ENCODE assay signal across 8 mouse cellular contexts in genomic region chr3:52974674-52975556, GRCm38 (mm10). TPM values are rescaled to one million over a fixed set of nuclear protein-coding genes. Genes with fewer than 3 reads are reported as not detected.
A peak's percentile ranks its signal among the peaks of the same experiment; 100 is the strongest.
DNase-seq lines count a peak whose midpoint lies in the region; ATAC-seq and TF ChIP-seq lines count a peak whose summit lies in the region.

No protein-coding gene starts in this region.

- H3K4me2 ChIP-seq in forebrain, embryonic 16.5 days (ENCODE audit: low read length), result no peak overlapping the region

- peak; percentile 46 for DNase-seq in MEL (ENCODE audit: low read depth, low spot score)
- peak; percentile 66 for DNase-seq in cerebellum, adult 11 months
- DNase-seq in layer of hippocampus, postnatal 36 days, result peak; percentile 64 to 68
- DNase-seq in lung, postnatal 4 days, result peak; percentile 80 to 85
- DNase-seq in right cerebral cortex, postnatal 10 days (ENCODE audit: low spot score in 2 of 2), result peak; percentile 70 to 78
- DNase-seq in urinary bladder, postnatal 14 days (ENCODE audit: low spot score), result peak; percentile 77

- peak; percentile 78 for ATAC-seq in forebrain, embryonic 16.5 days
- peak; percentile 74 to 85 for ATAC-seq in hematopoietic stem cell, adult 5-6 weeks (replicated peaks in 1 of 2; ENCODE audit: insufficient read depth in 1 of 2, low FRiP score in 2 of 2, low TSS enrichment in 1 of 2, low read depth in 1 of 2, poor library complexity in 2 of 2, severe bottlenecking in 2 of 2)

- no peaks in the 10 kb centered on the region for H3K36me3 ChIP-seq in MEL (ENCODE audit: control insufficient read depth in 1 of 2, insufficient read depth in 2 of 2, low read length in 2 of 2)
- no peaks in the 10 kb centered on the region for H3K36me3 ChIP-seq in forebrain, embryonic 16.5 days (ENCODE audit: control insufficient read depth, insufficient read depth)

- TF ChIP-seq EP300 in MEL (IDR thresholded peaks at IDR 0.05; ENCODE audit: low read depth in 1 of 2, low read length in 2 of 2), result no peak

- H3K9ac ChIP-seq in MEL (ENCODE audit: control insufficient read depth, low read depth, low read length, poor library complexity, severe bottlenecking), result no peak overlapping the region
- no peak overlapping the region for H3K9ac ChIP-seq in forebrain, embryonic 16.5 days (replicated peaks; ENCODE audit: low read depth, low read length)

- no peak overlapping the region for H3K4me3 ChIP-seq in MEL (ENCODE audit: control insufficient read depth in 1 of 2, insufficient read depth in 1 of 2, low read depth in 2 of 2, low read length in 2 of 2)
- no peak overlapping the region for H3K4me3 ChIP-seq in forebrain, embryonic 16.5 days (replicated peaks; ENCODE audit: low read length)

- no peaks in the 10 kb centered on the region; a peak in 1 of 4 replicates for H3K27me3 ChIP-seq in MEL (ENCODE audit: control insufficient read depth in 1 of 2, insufficient read depth in 2 of 2, low read length in 2 of 2)
- H3K27me3 ChIP-seq in forebrain, embryonic 16.5 days (replicated peaks; ENCODE audit: control insufficient read depth, insufficient read depth, low read length), result no peaks in the 10 kb centered on the region

- TF ChIP-seq POLR2A in MEL (IDR thresholded peaks at IDR 0.05; ENCODE audit: control insufficient read depth in 1 of 2, insufficient read depth in 1 of 2, low read depth in 1 of 2, low read length in 2 of 2, poor library complexity in 1 of 2), result no peak

- H3K9me3 ChIP-seq in MEL (replicated peaks; ENCODE audit: insufficient read depth, low read length), result no peaks in the 10 kb centered on the region
- no peaks in the 10 kb centered on the region for H3K9me3 ChIP-seq in forebrain, embryonic 16.5 days (ENCODE audit: control insufficient read depth, low read length)

- peak; percentile 21 to 70 (median 63); a peak in 5 of 6 replicates for TF ChIP-seq CTCF in MEL (IDR thresholded peaks at IDR 0.05 in 2 of 3, conservative IDR thresholded peaks at IDR 0.05 in 1 of 3; ENCODE audit: control insufficient read depth in 1 of 3, insufficient read depth in 1 of 3, low read depth in 2 of 3, low read length in 3 of 3, poor library complexity in 1 of 3, severe bottlenecking in 1 of 3)

- no peaks in the 10 kb centered on the region; a peak in 1 of 4 replicates for H3K4me1 ChIP-seq in MEL (ENCODE audit: control insufficient read depth in 1 of 2, insufficient read depth in 2 of 2, low read length in 2 of 2)
- peaks cover 6% of the 10 kb centered on the region; the same call in 1 of the 2 replicates for H3K4me1 ChIP-seq in forebrain, embryonic 16.5 days (replicated peaks; ENCODE audit: control insufficient read depth, insufficient read depth, low read length)

- H3K79me2 ChIP-seq in MEL (ENCODE audit: control insufficient read depth, insufficient read depth, low read length, poor library complexity), result no peaks in the 10 kb centered on the region

- WGBS in forebrain, embryonic 16.5 days, result 40% methylated on average over 15 of the region's 15 CpGs

- H3K27ac ChIP-seq in MEL (ENCODE audit: control insufficient read depth, low read depth, low read length), result no peak overlapping the region
- H3K27ac ChIP-seq in forebrain, embryonic 16.5 days (ENCODE audit: low read length), result no peak overlapping the region

- TF ChIP-seq RAD21 in MEL (IDR thresholded peaks at IDR 0.05; ENCODE audit: low read depth, low read length), result peak; percentile 38

TF ChIP-seq in MEL, 35 proteins besides CTCF, POLR2A, EP300 and RAD21:
- TF ChIP-seq ZNF384 (IDR thresholded peaks at IDR 0.05; ENCODE audit: low read depth, low read length) (no peak), SMC3 (IDR thresholded peaks at IDR 0.05; ENCODE audit: low read depth, low read length) (peak; percentile 73), ZC3H11A (IDR thresholded peaks at IDR 0.05; ENCODE audit: low read depth, low read length) (peak; percentile 30; the same call in 1 of the 2 replicates)

RNA-seq across cellular contexts. Expression of gene Cog6, which starts 42.1 kb away (rescaled TPM):
- 15.6 and 16.6 TPM in 2 replicates for total RNA-seq in MEL (2012; rRNA removed)
- polyA plus RNA-seq in MEL (2012; ENCODE audit: insufficient read depth in 1 of 2, insufficient read length in 2 of 2, low read depth in 1 of 2, low replicate concordance in 2 of 2, missing spikeins in 1 of 2), result 10 to 100 TPM in 1 of 2 experiments, not detected in 1; 21.6 TPM
- 68.5 and 77.9 TPM in 2 replicates for polyA plus RNA-seq in forebrain, embryonic 16.5 days (2015; fragmentation: Nextera tagmentation; extraction: Ambion mirVana)
- 22.0 and 51.5 TPM in 2 replicates for total RNA-seq in hematopoietic stem cell, adult 5-6 weeks (2017)
- total RNA-seq in layer of hippocampus, postnatal 36 days (2021), result 10 to 100 TPM; 41.3 to 44.7 TPM
